Mouse (Mus musculus) ZHBTc4 (cell line): ENCODE results near the gene Mrps18b.

Experiments used
- DNase-seq: peaks from one replicate; pipeline ENCODE4 v3.0.0-alpha.2; 2011; ENCODE audit warnings: low read depth, low spot score

Gene Mrps18b

DNA sequence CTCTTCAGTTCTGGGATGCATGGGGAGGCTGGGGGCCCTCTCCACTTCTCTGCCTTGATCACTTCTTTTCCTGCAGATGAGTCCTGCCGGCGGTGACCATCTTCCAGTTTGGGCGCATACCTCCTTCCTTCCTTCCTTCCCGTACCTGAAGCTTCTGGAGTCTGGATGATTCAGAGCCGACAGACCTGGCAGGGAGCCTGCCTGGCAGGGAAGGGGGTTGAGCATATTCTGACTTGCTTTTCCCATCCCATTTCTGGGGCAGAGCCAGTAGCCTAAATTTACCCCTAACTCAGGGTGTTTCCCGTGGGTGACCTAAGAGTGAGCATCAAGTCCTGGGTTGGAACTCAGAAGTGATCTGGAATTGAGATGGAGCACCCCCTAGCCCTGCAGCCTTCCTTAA is 41.5 kb downstream of the Mrps18b start:
- DNase-seq: no peak

- DNase-seq: peak; percentile 91
Measured at GRCm38 (mm10) chr17:35873774-35874519, 42.2 kb downstream of the Mrps18b start.

- peak; percentile 82 for DNase-seq
Measured at GRCm38 (mm10) chr17:35870884-35871696, 45.1 kb downstream of the Mrps18b start.

DNA sequence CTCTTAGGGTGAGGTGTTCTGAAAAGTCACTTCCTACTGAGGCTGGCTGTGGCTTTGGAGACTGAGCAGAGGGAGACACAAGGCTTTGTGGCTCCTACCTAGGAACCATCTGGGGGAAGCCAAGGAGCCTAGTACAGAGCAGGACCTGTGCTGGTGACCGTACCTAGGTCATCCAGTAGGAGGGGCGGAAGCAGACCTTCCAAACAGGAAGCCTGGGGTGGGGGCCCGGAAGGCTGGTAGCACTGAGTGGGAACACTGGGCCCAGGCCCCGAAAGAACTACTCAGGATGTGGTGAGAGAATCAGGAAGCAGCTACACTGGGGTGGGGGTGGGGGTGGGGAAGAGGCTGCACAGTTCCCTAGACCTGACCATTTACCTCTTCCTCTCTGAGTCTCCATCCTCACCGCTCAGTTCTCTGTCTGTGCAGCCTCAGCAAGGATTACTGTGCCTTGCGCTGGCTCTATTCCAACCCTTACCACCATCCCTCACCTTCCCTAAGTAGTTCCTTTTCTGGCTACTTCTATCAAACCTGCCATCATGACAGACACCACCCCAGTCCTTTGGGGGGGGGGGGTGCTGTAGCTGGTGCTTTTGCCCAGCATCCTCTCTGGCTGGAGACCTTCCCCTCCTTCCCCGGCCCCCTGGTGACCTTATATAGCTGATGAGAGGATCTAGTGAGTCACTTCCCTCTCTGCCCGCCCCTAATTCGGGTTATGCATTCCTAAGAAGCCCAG is 45.9 kb downstream of the Mrps18b start:
- peak; percentile 77 for DNase-seq

GRCm38 (mm10) chr17:35869346-35870067 is 46.7 kb downstream of the Mrps18b start:
- peak; percentile 83 for DNase-seq

- no peak for DNase-seq
Measured at GRCm38 (mm10) chr17:35868961-35869345, 47.2 kb downstream of the Mrps18b start.

DNA sequence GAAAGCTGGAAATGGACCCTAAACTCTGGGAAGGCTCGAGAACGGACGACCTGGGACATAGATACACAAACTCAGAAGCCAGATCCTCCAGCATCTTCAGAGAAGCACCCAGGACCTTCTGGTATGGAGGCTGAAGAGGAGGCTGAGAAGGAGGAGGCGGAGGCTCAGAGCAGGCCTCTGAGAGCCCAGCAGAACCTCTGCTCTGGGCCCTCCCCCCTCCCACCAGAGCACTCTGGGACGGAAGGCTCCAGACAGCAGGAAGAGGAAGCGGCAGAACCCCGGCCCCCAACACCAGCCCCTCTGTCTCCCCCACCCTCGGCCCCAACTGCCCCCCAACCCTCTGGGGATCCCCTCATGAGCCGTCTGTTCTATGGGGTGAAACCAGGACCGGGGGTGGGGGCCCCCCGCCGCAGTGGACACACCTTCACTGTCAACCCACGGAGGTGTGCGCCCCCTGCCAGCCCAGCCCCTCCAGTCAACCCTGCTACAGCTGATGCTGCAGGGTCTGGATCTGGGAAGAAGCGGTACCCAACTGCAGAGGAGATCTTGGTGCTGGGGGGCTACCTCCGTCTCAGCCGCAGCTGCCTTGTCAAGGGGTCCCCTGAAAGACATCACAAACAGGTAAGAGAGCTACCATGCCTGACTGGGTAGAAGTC is 47.9 kb downstream of the Mrps18b start:
- no peak for DNase-seq

DNA sequence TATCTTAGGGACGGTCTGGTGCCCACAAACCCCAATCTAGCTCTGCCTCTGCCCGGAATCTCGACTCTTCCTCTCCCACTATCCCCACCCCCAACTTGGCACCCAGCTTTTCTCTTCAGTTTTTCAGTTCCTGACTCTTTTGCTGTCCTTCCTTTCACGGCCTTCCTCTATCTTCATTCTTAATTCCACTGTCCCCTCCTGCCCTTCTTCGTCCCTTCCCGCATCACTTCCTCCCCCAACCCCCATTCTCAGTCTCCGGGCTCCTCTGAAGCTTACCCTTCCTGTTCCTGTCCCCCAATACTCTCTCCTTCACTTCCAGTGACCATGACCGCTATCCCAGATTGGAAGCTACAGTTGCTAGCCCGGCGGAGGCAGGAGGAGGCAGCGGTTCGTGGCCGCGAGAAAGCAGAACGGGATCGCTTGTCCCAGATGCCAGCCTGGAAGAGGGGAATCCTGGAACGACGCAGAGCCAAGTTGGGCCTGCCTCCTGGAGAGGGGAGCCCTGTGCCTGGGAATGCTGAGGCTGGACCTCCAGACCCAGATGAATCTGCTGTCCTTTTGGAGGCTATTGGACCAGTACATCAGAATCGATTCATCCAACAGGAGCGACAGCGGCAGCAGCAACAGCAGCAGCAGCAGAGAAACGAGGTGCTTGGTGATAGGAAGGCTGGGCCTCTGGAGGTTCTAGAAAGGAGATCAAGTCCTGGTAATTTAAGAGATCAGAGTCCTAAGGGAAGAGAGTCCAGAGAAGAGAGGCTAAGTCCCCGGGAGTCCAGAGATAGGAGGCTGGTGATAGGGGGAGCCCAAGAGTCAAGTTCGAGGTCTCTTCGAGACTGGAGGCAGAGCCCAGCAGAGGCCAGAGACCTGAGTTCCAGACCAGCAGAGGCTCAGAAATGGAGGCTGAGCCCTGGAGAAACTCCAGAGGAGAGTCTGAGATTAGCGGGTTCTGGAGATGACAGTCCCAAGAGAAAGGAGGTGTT is 49.0 kb downstream of the Mrps18b start:
- peak; percentile 42 for DNase-seq

DNA sequence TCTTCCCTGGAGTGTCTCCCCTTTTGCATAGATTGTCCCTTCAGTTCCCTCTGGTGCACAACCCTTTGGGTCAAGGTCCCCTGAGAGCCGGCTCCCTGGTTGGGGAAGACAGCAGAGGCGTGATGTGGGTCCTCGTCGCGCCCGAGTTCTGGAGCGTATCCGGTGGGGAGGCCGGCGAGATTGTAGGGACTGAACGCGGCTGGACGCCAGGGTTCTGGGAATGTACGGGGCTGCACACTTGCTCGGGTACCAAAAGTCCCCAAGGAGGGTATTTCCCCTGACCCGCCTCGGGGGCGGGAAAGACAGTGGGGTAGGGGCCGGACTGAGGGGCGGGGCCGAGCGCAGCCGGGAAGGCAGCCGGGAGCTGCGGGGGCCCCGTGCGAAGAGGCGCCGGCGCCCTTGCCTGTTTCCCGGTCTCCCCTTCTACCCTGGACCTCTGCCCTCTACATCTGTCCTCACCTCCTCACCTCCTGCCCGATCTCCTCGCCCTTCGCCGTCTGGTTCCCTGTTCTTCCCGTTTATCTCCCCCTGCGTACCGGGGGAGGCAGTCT is 49.8 kb downstream of the Mrps18b start:
- DNase-seq: peak; percentile 70

DNA sequence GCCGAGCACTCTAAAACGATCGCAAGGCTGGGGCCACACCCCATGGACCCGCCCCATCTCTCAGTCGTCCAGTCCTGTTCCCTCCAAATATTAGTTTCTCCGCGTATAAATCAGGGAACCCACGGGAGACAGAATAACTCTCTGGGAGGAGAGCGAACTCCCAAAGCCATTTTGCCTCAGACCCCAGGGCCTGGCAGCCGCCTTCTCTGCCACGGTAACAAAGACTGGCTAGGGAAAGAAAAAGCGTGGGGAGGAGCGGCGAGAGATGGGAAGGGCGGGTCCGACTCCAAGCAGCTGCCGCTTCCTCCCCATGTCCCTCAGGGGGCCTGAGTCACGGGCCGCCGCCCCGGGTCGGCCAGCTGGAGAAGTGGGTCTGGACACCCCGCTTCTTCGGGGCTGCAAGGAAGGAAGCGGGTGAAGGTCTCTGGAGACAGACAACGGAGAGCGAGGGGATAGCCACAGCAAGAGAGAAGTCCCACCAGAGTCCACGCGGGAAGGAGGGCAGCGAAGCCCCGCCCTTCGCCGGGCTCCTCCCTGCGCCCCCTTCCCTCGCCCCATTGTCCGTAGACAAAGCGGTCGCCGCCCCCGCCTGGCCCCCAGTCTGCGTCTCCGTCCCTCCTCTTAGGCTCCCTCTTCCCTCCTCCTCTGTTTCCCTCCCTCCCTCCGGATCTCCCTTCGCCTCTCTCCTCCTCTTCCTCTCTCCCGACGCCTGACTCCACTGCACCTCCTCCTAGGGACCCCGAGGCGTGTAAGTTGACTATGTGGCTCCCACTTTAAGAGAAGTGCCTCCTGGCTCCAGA is 50.5 kb downstream of the Mrps18b start, which contains the start of gene Ppp1r18:
Ppp1r18 (plus strand) TSS at position 113 of the 800 bp plus-strand sequence.
- peak; percentile 68 for DNase-seq

DNA sequence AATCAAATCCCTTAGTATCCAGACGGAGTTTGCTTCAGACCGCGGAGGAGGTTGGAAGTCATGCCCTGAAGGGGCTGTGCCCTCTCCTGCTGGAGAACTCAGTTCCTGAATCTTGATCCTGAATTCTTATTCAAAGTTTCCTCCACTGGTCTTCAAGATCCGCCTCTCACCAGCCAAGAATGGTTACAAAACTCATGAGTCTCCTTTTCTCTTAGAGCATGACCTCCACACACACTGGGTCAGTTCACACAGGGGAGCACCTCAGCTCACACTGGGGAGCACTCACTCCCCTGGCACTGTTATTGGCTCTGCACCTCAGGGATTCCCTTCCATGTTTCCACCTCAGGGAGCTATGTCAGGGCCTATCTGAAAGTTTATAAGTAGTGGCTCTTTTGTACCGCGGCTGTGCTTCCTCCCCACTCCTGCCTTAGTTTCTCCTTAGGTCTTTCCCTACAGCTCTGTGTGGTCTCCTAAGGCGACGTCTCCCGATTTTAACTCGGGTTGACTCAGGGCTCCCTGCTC is 51.3 kb downstream of the Mrps18b start:
- DNase-seq: peak; percentile 49

- peak; percentile 95 for DNase-seq
Measured at GRCm38 (mm10) chr17:35861198-35861857, 54.9 kb downstream of the Mrps18b start, which contains the start of gene Nrm. TSS of gene Nrm (plus strand) at chr17:35861318.

DNA sequence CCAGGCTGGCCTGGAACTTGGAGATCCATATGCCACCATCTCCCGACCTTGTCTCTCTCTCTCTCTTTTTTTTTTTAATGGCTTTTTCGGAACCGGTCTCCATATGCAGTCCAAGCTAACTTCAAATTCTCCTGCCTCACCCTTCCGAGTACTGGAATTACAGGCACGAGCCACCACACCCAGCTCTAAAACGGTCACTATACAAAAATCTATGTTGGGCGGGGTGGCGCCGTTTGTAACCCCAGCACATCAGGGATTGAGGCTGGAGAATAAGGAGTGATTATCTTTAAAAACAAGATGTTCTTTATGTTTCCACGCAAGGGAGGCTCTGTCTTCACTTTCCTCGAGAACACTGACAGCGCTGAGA is 55.4 kb downstream of the Mrps18b start:
- DNase-seq: no peak
